ENCODE assay signal across 35 mouse cellular contexts in genomic region chr14:33889971-33890370, GRCm38 (mm10). TPM values are rescaled to one million over a fixed set of nuclear protein-coding genes. Genes with fewer than 3 reads are reported as not detected.
DNase-seq lines count a peak whose midpoint lies in the region; ATAC-seq and TF ChIP-seq lines count a peak whose summit lies in the region.
"Had no signal": no experiment of that assay in that cellular context is flagged by ENCODE, and none has a peak within 500 bp of the region (broad histone marks: within the 10 kb centered on the region; RNA-seq: fewer than 3 reads in every experiment).

No protein-coding gene starts in this region.

- H3K9ac ChIP-seq in heart, embryonic 12.5 days: no peak overlapping the region
- no peak overlapping the region for H3K9ac ChIP-seq in hindbrain, embryonic 16.5 days (ENCODE audit: low read depth, low read length)
- no peak overlapping the region for H3K9ac ChIP-seq in lung, embryonic 14.5 days
- H3K9ac ChIP-seq: embryonic facial prominence, embryonic 15.5 days; forebrain, embryonic 12.5 days; forebrain, postnatal 0 days; hindbrain, embryonic 15.5 days; liver, embryonic 12.5 days; liver, postnatal 0 days; midbrain, embryonic 12.5 days; neural tube, embryonic 12.5 days had no signal

- no peaks in the 10 kb centered on the region for H3K9me3 ChIP-seq in heart, embryonic 12.5 days (replicated peaks)
- H3K9me3 ChIP-seq in hindbrain, embryonic 10.5 days: no peaks in the 10 kb centered on the region
- no peaks in the 10 kb centered on the region for H3K9me3 ChIP-seq in hindbrain, embryonic 16.5 days (ENCODE audit: control insufficient read depth, low read length)
- H3K9me3 ChIP-seq in lung, embryonic 14.5 days (ENCODE audit: low read depth, low read length): no peaks in the 10 kb centered on the region
- H3K9me3 ChIP-seq: embryonic facial prominence, embryonic 10.5 days; embryonic facial prominence, embryonic 15.5 days; forebrain, embryonic 12.5 days; hindbrain, embryonic 15.5 days; liver, embryonic 12.5 days; midbrain, embryonic 12.5 days; neural tube, embryonic 12.5 days had no signal

- ATAC-seq in heart, embryonic 12.5 days (ENCODE audit: insufficient number of reproducible peaks, low FRiP score): peak; percentile 57
- no peak for ATAC-seq in hindbrain, embryonic 16.5 days
- 0 out of 2 replicates have a peak, but pooled peaks have one; percentile 9 for ATAC-seq in lung, embryonic 14.5 days (ENCODE audit: insufficient read depth)
- ATAC-seq: forebrain, postnatal 0 days; liver, embryonic 12.5 days; liver, postnatal 0 days; Patski had no signal

- TF ChIP-seq CTCF in lung, embryonic 14.5 days (IDR thresholded peaks at IDR 0.05; ENCODE audit: low read depth): no peak

- DNase-seq in heart, postnatal 4 days: no peak
- DNase-seq in hindbrain, embryonic 10.5 days (ENCODE audit: low spot score): no peak
- DNase-seq in lung, embryonic 14.5 days: peak; percentile 27
- no peak for DNase-seq in lung, postnatal 14 days
- no peak for DNase-seq in gastrocnemius, postnatal 4 days (ENCODE audit: low spot score in 2 of 2)
- DNase-seq: adrenal gland, postnatal 10 days; cerebellum, adult 8-10 months; cerebellum, postnatal 25 days; forebrain, postnatal 0 days; layer of hippocampus, postnatal 36 days; left cerebral cortex, postnatal 4 days; liver, postnatal 0 days; lung, postnatal 36 days; right cerebral cortex, adult 18-20 months; spleen, adult 18-20 months; thymus, adult 2 months; thymus, postnatal 36 days had no signal

- WGBS in heart, embryonic 12.5 days: 47% methylated on average over 3 of the region's 3 CpGs
- WGBS in hindbrain, embryonic 10.5 days: 87% methylated on average over 3 of the region's 3 CpGs
- 85% methylated on average over 3 of the region's 3 CpGs for WGBS in hindbrain, embryonic 16.5 days
- 42% methylated on average over 3 of the region's 3 CpGs for WGBS in lung, embryonic 14.5 days

- no peak overlapping the region for H3K27ac ChIP-seq in heart, embryonic 12.5 days (ENCODE audit: poor library complexity, severe bottlenecking)
- H3K27ac ChIP-seq in hindbrain, embryonic 10.5 days: 0 out of 2 replicates have a peak overlapping the region, but pooled peaks have one; percentile 29
- no peak overlapping the region for H3K27ac ChIP-seq in hindbrain, embryonic 16.5 days (ENCODE audit: low read depth, low read length)
- H3K27ac ChIP-seq in lung, embryonic 14.5 days (ENCODE audit: low read depth): no peak overlapping the region; the same call in 1 of the 2 replicates
- H3K27ac ChIP-seq: embryonic facial prominence, embryonic 10.5 days; embryonic facial prominence, embryonic 15.5 days; forebrain, embryonic 12.5 days; hindbrain, embryonic 15.5 days; liver, embryonic 12.5 days; midbrain, embryonic 12.5 days; neural tube, embryonic 12.5 days had no signal

- H3K4me3 ChIP-seq in heart, embryonic 12.5 days: no peak overlapping the region
- no peak overlapping the region for H3K4me3 ChIP-seq in hindbrain, embryonic 10.5 days
- H3K4me3 ChIP-seq in hindbrain, embryonic 16.5 days (ENCODE audit: low read length): no peak overlapping the region
- no peak overlapping the region for H3K4me3 ChIP-seq in lung, embryonic 14.5 days (ENCODE audit: low read depth, low read length)
- H3K4me3 ChIP-seq: embryonic facial prominence, embryonic 10.5 days; embryonic facial prominence, embryonic 15.5 days; forebrain, embryonic 12.5 days; hindbrain, embryonic 15.5 days; liver, embryonic 12.5 days; megakaryocyte, embryonic 14.5 days; midbrain, embryonic 12.5 days; myocyte; neural tube, embryonic 12.5 days had no signal

- H3K4me2 ChIP-seq in heart, embryonic 12.5 days: no peak overlapping the region
- no peak overlapping the region for H3K4me2 ChIP-seq in hindbrain, embryonic 16.5 days (ENCODE audit: low read length)
- H3K4me2 ChIP-seq in lung, embryonic 14.5 days: no peak overlapping the region
- H3K4me2 ChIP-seq: embryonic facial prominence, embryonic 15.5 days; forebrain, embryonic 12.5 days; hindbrain, embryonic 15.5 days; liver, embryonic 12.5 days; midbrain, embryonic 12.5 days; neural tube, embryonic 12.5 days had no signal

- no peaks in the 10 kb centered on the region for H3K36me3 ChIP-seq in heart, embryonic 12.5 days
- H3K36me3 ChIP-seq in hindbrain, embryonic 10.5 days: no peaks in the 10 kb centered on the region
- no peaks in the 10 kb centered on the region for H3K36me3 ChIP-seq in hindbrain, embryonic 16.5 days (ENCODE audit: control insufficient read depth, insufficient read depth, low read length)
- no peaks in the 10 kb centered on the region for H3K36me3 ChIP-seq in lung, embryonic 14.5 days (ENCODE audit: insufficient read depth)
- H3K36me3 ChIP-seq: embryonic facial prominence, embryonic 10.5 days; embryonic facial prominence, embryonic 15.5 days; forebrain, embryonic 12.5 days; hindbrain, embryonic 15.5 days; liver, embryonic 12.5 days; midbrain, embryonic 12.5 days; neural tube, embryonic 12.5 days had no signal

- peaks cover 17% of the 10 kb centered on the region; the same call in 1 of the 2 replicates for H3K27me3 ChIP-seq in heart, embryonic 12.5 days (replicated peaks)
- H3K27me3 ChIP-seq in hindbrain, embryonic 10.5 days (ENCODE audit: insufficient read depth, poor library complexity, severe bottlenecking): no peaks in the 10 kb centered on the region; the same call in 1 of the 2 replicates
- no peaks in the 10 kb centered on the region for H3K27me3 ChIP-seq in hindbrain, embryonic 16.5 days (replicated peaks; ENCODE audit: control insufficient read depth, insufficient read depth, low read length)
- no peaks in the 10 kb centered on the region for H3K27me3 ChIP-seq in lung, embryonic 14.5 days (ENCODE audit: insufficient read depth, low read length)
- H3K27me3 ChIP-seq: forebrain, embryonic 12.5 days; hindbrain, embryonic 15.5 days; liver, embryonic 12.5 days; megakaryocyte, embryonic 14.5 days; midbrain, embryonic 12.5 days; neural tube, embryonic 12.5 days had no signal

- peaks cover 10% of the 10 kb centered on the region; the same call in 1 of the 2 replicates for H3K4me1 ChIP-seq in heart, embryonic 12.5 days (replicated peaks)
- H3K4me1 ChIP-seq in hindbrain, embryonic 10.5 days (replicated peaks): peaks cover 10% of the 10 kb centered on the region
- H3K4me1 ChIP-seq in hindbrain, embryonic 16.5 days (ENCODE audit: control insufficient read depth, insufficient read depth, low read depth, low read length): no peaks in the 10 kb centered on the region
- no peaks in the 10 kb centered on the region for H3K4me1 ChIP-seq in lung, embryonic 14.5 days (ENCODE audit: insufficient read depth)
- H3K4me1 ChIP-seq: embryonic facial prominence, embryonic 15.5 days; forebrain, embryonic 12.5 days; hindbrain, embryonic 15.5 days; liver, embryonic 12.5 days; megakaryocyte, embryonic 14.5 days; midbrain, embryonic 12.5 days had no signal

RNA-seq across cellular contexts. Expression of gene Gdf10, which starts 33.4 kb away (rescaled TPM):
- polyA plus RNA-seq in heart, embryonic 12.5 days (2016; fragmentation: Nextera tagmentation; extraction: Ambion mirVana): 1.3 and 1.5 TPM in 2 replicates
- total RNA-seq in heart, postnatal 4 days (2021): 1 to 10 TPM; 1.7 to 1.9 TPM
- 3.8 and 5.6 TPM in 2 replicates for polyA plus RNA-seq in hindbrain, embryonic 10.5 days (2016; fragmentation: Nextera tagmentation; extraction: Ambion mirVana)
- 14.0 and 15.0 TPM in 2 replicates for polyA plus RNA-seq in hindbrain, embryonic 16.5 days (2015; fragmentation: Nextera tagmentation; extraction: Ambion mirVana)
- polyA plus RNA-seq in lung, embryonic 14.5 days (2014; fragmentation: Nextera tagmentation; extraction: Ambion mirVana): 2.4 and 4.2 TPM in 2 replicates
- total RNA-seq in gastrocnemius, postnatal 4 days (2021): 1 to 10 TPM; 3.5 to 5.0 TPM
- total RNA-seq: hematopoietic stem cell, adult 5-6 weeks; MEL had no signal
- polyA plus RNA-seq: myocyte, Patski had no signal

RNA-seq across cellular contexts. Expression of gene Gdf2, which starts 50.9 kb away (rescaled TPM):
- 0.46 and 0.80 TPM in 2 replicates for polyA plus RNA-seq in heart, embryonic 12.5 days (2016; fragmentation: Nextera tagmentation; extraction: Ambion mirVana)
- under 1 TPM; 0.17 to 0.32 TPM for total RNA-seq in heart, postnatal 4 days (2021)
- polyA plus RNA-seq in hindbrain, embryonic 10.5 days (2016; fragmentation: Nextera tagmentation; extraction: Ambion mirVana): not detected in 2 replicates
- 0.06 and 0.11 TPM in 2 replicates for polyA plus RNA-seq in hindbrain, embryonic 16.5 days (2015; fragmentation: Nextera tagmentation; extraction: Ambion mirVana)
- 0.05 TPM in 1 of 2 replicates, not detected in the other for polyA plus RNA-seq in lung, embryonic 14.5 days (2014; fragmentation: Nextera tagmentation; extraction: Ambion mirVana)
- not detected for total RNA-seq in gastrocnemius, postnatal 4 days (2021)
- total RNA-seq: gastrocnemius, adult 8-10 months; hematopoietic stem cell, adult 5-6 weeks; layer of hippocampus, postnatal 36 days; left cerebral cortex, postnatal 4 days; MEL had no signal
- polyA plus RNA-seq: embryonic facial prominence, embryonic 10.5 days; embryonic facial prominence, embryonic 15.5 days; forebrain, embryonic 12.5 days; kidney, embryonic 14.5 days; large intestine, adult 2 months; midbrain, embryonic 12.5 days; midbrain, postnatal 0 days; myocyte; neural tube, embryonic 12.5 days; Patski; thymus, adult 2 months had no signal
